Mouse (Mus musculus) cerebellum, adult 2 months (tissue): ENCODE results near the gene Aspscr1.

ENCODE experiments used
- CTCF ChIP-seq: fragments of 200-500 bp; IDR thresholded peaks from 2 replicates; pipeline ENCODE4 v1.5.1; 2011; ENCODE audit warnings: low read depth, mild to moderate bottlenecking, control low read depth, low read length, moderate library complexity, borderline replicate concordance; ENCODE audit not compliant: insufficient read depth
- POLR2A ChIP-seq: fragments of 200-500 bp; IDR thresholded peaks from 2 replicates; pipeline ENCODE4 v1.6.1; 2011; ENCODE audit warnings: low read length, control low read depth, borderline replicate concordance; ENCODE audit not compliant: insufficient read depth

DNA sequence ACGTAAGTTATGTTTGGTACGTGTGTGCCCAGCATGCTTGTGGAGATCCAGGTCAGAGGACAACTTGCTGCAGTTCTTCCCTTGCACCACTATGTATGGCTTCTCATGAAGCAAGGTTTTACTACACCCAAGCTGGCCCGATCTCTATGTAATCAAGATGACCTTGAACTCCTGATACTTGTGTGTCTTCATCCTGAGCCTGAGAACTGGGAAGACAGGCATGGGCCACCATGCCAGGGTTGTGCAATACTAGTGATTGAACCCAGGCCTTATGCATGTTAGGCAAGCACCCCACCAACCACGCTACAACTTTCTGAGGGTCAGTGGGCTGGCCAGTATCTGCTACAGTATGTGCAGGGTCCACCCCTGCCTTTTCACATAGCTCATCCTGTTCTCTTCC lies 4.2 kb downstream of the Aspscr1 start:
- TF ChIP-seq POLR2A (no peak), CTCF (no peak)
